Mouse (Mus musculus) embryo, embryonic 10.5 days (tissue): ENCODE data around the gene Sptbn4.
A peak's percentile ranks its signal among the peaks of the same experiment; 100 is the strongest.

Experiments used
- DNase-seq: peaks from one replicate; pipeline ENCODE4 v3.0.0-alpha.2; 2015; ENCODE audit warnings: low spot score

The Sptbn4 gene

DNA sequence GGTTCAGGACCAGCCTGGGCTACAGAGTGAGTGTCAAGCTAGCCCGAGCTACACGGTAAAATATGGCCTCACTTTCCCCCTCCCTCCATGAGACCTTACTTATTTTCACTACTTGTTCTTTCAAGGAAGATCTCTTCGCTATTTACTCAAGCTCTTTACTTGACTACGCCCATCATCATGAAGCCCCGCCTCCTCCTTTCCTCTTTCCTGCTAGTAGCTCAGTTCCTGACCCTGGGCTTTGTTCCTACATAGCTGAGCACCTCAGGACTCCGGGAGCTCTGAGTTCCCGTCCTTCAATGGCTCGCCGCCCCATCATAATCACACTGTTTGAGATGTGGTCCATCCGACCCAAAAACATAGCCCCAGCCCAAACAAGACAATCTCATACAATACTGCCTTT lies 14.1 kb downstream of the Sptbn4 start:
- DNase-seq = no peak

DNA sequence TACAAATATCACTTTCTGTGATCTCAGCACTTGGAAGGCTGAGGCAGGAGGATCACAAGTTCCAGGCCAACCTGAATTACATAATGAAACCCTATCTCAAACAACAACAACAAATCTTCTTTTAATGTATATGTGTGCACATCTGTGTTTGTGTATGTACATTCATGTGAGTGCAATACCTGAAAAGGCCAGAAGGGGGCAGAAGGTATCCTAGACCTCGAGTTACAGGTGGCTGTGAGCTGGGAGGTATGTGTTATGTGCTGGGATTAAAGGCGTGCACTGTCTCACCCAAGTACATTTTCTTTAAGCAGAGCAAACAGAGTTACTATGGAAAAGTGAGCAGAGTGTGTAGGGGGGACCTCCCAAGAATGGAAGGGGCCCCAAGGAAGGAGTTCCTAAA lies 18.4 kb downstream of the Sptbn4 start:
- no peak for DNase-seq

DNA sequence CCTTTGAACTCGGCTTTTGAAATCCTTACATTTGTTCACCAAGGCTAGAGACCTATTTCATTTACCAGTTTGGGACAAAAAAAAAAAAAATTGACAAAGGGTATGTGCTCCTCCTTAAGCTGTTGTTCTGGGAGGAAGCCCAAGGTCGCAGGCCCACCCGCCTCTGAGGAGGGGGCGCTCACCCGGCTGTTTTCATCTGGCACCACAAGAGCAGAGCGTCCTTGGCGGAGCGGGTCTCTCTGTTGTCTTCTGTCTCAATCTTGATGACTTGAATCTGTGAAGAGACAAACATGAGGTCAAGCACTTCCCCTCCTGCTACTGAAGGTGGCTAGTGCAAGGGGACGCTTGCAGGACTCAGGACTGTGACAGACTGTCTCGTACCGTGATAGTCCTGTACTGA lies 19.5 kb downstream of the Sptbn4 start:
- DNase-seq = no peak

DNA sequence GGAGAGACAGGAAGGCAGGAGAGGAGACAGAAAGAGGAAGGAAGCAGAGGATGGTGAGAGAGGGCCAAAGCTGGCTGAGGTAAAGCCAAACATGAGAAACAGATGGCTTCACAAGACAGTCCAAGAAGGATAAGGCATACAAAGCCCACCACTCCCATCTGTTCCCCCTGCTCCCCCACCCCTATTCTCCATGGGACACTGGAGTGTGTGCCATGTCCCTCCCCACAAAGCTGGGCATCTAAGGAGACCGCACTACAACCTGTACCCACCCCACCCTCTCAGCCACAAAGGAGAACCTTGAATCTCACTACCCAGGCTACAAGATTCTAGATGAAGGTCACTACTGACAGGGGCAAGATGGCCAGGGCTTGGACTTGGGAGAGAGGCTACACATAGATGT lies 20.1 kb downstream of the Sptbn4 start:
- DNase-seq = no peak

DNA sequence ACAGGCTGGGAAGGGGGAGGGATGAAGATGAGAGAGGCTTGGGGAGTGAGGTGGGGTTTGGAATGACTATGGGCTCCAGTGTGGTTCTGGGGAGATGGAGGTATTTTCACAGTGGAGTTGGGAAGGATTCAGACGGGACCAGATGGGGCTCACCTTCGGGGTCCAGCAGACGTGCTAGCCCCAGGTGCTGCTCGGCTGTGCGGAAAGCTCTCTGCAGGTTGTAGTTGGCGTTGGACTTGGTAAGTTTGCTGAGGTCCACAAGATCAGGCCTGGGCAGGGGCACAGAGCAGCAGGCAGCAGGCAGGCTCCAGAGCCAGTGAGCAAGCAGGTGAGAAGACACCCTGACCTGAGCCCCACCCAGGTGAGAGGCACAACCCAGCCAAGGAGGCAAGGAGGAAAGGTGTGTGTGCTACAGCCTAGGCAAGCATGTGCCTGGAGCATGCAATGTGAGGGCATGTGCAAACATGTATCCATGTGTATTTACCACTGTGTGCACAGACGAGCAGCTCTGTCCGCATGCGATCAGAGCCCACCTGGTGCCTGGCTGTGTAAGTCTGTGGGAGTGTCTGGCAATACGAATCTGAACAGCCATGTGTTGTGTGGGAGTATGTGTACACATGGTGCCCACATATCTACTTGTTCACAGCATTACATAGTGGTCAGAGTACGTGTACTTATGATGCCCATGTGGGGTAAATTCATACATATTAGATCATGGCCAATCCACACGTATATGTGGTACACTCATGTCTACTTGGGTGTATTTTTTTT lies 23.7 kb downstream of the Sptbn4 start:
- no peak for DNase-seq

DNA sequence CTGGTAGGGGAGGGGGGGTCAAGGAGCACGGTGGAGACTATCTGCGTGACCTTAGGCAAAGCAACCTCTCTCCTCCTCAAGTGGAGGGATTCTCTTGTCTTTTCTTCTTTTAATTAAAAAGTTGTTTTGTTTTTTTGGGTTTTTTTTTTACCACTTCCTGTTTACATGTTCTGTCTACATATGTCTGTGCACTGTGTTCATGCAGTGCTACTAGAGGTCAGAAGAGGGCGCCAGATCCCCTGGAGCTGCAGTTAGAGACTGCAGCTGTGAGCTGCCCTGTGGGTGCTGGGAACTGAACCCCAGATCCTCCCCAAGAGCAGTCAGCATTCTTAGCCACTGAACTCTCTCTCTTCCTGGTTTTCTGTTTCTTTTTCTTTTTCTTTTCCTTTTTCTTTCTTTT lies 28.4 kb downstream of the Sptbn4 start:
- no peak for DNase-seq

DNA sequence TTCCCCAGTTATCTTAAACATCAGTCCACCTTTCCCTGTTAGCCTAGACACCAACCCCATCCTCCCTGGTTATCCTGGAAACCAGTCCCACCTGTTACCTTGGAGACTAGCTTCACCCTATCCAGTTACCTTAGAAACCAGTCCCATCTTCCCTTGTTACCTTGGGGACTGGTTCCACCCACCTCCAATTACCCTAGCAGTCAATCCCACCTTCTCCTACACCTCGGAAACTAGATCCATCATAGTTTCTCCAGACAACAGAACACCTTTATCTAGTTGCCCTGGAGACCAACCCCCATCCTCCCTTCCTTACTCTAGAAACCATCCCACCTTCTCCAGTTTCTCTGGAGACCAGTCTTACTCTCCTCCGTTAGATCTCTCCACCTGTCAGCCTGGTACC lies 30.3 kb downstream of the Sptbn4 start:
- no peak for DNase-seq

DNA sequence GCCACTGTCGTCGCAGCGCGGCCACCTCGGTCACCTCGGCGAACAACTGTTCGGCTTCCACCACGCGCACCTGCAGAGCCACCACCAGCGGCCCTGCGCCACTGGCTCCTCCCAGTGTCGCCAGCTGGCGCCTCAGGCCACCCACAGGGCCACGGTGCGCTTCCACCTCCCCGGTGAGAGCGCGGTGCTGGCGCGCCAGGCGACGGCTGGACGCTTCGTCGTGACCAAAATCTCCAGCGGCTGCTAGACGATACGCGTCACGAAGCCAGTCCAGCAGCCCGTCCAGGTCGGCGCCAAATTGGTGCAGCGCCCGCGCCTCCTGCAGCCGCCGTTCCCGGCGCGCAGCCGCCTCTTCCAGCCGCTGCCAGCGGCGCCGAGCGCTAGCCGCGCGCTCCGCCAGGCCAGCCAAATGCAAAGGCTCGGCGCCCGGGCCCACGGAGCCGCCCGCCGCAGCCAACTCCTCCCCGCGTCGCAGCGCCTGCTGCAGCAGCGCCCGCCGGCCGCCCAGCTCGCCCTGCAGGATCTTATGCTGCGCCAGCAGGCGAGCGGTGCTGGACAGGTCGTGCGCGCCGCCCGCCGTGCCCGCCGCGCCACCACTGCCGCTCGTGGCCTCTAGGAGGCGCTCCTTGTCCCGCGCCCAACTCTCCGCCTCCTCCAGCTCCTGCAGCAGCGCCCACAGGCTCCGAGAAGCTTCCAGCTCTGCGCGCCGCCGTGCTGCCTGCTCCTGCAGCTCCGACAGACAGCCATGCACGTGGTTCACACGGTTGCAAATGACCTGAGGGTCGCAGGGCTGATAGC lies 38.9 kb downstream of the Sptbn4 start:
- DNase-seq = peak; percentile 81

DNA sequence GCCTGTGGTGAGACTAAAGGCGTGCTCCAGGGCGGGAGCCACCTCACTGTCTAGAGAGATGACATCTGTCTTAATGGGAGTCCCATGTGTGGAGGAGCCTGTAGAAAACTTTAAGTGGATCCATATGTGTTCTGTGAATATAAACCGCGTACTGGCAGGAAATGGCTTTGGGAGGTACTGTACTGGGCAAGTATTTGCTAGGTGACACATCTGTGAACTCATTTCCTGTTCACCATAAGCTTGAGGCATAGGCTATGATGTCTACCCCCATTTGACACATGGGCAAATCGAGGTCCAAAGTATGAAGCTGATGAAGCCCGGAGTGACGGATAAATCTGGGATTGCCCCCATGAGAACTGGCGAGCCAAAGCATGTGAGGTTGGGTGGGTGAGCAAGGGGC lies 39.7 kb downstream of the Sptbn4 start:
- DNase-seq = peak; percentile 13

DNA sequence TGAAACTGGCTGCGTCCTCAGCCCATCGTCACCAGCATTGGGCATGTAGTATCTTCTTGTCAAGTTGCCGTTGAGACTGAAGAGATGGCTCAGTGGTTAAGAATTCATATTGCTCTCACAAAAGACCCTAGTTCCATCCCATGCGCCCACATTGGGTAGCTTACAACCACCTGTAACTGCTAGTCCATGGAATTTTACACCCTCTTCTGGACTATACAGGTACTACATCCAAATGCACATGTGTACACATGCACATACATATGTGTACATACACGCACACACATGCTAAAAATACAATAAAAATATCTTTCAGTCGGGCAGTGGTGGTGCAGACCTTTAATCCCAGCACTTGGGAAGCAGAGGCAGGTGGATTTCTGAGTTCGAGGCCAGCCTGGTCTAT lies 41.0 kb downstream of the Sptbn4 start:
- DNase-seq = peak; percentile 38

DNA sequence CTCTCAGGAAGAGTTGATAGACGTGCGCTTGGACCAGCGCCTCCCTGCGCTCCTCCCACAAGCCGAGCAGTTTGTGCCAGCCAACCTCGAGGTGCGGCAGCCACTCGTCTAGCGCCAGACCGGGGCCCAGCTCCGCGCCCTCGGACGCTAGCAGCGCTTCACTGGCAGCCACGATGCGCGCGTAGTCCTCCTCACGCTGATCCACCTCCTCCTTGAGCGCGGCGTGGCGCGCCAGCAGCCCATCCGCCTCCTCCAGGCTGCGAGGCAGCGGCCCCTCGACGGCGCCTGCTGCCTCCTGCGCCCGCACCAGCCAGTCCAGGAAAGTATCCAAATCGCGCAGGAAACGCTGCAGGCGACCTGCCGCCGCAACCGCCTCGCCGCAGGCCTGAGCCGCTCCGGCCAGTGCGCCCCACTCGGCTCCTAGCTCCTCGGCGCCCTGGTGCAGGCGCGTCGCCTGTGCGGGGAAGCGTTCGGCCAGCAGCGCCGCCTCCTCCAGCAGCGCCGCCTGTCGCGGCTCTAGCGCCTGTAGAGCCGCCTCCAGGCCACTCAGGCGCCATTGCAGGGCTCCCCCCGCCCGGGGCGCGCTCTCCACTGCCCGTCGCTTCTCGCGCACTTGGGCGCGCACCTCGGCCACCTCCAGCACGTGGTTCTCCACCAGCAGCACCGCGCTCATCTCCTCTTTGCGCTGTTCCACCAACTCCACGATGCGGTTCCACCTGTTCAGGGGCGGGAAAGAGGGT lies 43.1 kb downstream of the Sptbn4 start:
- DNase-seq = peak; percentile 33

DNA sequence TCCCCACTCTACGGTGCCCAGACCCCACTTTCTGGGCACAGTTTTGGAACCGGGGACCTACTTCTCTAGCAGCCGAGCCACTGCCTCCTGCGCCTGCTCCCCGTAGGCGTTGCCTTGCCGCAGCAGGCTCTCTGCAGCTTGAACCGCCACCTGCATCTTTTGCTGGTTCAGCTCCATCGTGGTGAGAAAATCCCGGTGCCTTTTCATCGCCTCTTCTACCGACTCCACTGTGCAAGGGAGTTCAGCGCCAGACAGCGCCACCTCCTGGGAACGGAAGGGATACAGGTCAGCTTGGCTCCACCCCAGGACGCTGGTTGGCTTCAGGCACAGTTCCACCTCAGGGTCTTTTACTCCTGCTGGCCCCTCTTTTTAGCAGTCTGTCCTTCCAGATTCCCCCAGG lies 44.8 kb downstream of the Sptbn4 start:
- DNase-seq = peak; percentile 70

DNA sequence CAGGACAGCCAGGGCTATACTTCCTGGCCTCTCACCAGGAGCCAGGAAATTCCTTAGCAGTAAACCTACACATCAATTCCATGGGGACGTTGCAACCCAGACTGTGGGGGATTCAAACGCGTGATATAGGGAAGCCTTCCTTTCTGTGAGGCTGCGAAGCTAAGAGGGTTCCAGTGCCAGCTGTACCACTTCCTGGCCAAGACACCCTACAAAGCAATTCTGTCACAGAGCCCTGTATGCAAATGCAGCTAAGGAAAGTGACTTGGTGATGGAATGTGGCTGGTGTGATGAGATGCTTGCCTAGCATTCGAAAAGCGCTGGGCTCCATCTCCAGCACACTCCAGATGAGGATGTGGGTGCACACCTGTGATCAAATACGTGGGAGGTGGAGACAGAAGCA lies 46.9 kb downstream of the Sptbn4 start:
- DNase-seq = no peak

DNA sequence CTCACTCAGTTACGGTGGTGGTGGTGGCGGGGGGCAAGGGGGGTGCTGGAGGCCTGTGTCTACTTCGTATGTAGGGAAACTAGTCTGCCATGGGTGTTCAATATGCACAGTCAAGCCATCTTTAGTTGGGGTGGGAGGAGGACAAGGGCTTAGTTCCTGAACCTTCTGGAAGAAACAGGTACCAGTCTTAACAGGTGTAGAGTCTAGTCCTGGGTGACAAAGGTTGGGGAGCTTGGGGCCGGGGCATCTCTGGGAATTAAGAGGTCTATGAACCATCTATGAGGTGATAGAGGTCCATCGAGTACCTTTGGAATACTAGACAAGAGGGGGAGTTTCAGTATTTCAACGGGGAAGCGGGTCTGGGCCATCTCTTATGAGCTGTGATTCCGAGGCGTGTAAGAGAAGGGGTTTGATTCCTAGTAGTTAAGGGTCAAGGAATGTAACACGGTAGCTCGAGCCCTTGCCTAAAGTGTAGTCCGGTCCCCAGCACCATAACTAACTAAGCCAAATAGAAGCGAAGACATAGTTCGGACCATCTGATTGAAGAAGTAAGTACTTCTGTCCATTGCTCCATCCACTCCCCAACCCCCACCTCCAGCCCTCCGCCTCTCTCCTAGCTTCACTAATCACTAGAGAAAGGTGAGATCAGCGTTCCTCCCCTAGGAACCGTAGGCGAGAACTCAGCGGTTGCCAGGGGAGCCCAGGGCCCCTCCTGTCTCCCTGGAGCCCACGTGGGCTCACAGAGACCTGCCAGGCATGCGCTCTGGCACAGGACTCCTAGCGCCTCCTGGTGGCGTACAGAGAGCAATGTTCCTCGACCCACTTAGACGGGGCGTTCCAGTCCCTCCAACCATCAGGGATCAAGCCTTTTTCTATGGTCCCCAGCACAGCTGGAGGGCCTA lies 50.2 kb downstream of the Sptbn4 start:
- DNase-seq = peak; percentile 77

DNA sequence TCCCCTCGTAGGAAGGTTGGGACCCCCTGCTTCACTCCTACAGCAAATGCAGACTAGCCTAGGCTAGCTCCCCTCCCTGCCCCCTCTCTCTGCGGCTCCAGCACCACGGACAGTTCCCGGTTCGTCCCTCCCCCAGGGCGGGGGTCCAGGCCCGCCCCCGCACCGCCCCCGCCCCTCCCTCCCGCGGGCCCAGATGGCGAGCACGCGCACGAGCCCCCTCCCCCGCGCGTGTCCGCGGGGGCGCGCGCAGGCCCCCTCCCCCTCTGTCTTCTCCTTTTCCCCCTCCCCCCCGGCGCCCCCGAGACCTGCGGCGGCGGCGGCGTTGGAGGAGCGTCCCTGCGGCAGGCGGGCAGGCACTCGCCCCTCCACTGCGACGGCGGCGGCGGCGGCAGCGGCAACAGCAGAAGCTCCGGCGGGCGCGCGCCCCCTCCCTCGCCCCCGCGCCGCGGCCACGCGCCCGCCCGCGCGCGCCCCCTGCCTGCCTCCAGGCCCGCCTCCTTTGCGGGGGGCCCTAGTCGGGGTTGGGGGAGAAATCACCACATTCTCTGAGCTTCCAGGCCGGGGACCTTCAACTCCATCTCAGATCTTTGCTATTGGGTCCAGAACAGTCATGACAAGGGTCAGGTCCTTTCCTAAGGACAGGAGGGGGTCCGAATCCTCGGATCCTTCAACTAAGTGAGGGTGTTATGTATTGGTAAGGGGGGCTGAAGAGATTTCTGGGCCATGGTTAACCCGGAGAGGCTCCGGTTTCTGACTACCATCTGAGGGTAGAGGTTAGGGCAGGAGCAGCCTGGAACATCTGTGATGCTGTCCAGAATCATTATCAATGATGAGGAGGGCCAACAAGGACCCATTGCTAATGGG lies 51.1 kb downstream of the Sptbn4 start:
- DNase-seq = peak; percentile 65

DNA sequence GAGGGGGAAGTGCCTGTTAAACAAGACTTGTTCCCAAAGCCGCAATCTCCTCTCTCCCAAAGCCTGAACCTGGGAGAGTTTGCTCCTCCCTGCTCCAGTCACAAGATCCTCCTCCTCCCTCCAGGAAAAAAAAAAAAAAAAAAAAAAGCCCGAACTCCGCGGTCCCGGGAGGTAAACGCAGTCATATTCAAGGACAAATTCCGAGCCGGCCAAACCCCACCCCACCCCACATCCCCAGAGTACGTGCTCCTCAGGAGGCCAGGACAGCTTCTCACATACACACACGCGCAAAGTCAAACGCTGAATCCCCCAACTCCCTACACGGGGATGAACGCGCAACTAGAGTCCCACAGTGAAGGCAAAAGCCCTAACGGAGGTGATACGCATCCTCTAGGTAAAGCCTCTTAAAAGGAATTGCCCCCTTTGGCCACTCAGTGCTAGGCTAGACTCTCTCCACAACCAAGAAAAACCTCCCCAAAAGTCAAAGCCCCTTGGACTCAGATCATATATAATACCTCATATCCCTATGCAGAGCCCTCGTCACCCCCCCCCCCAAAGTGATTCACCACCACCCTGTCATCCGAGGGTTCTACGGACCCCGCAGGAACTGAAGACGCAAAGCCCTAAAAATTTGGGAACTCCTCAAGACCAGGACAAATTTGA lies 51.8 kb downstream of the Sptbn4 start:
- DNase-seq = peak; percentile 17

DNA sequence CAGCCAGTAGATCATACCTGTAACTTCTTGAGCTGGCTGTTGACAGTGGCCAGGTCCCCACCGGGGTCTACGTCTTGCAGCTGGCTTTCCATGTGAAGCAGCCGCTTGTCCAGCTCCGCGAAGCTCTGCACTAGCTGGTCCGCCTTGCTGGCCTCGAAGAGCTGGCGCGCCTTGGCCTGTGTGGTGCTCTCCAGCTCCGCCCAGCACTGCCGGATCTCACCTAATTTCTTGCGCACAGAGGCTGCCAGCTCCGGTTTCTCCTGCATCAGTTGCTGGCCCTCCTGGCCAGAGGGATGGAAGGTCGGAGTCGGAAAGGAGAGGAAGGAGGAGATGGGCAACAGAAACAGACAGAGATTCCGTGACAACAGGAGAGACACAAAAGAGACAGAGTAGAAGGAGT lies 56.1 kb downstream of the Sptbn4 start:
- DNase-seq = no peak

DNA sequence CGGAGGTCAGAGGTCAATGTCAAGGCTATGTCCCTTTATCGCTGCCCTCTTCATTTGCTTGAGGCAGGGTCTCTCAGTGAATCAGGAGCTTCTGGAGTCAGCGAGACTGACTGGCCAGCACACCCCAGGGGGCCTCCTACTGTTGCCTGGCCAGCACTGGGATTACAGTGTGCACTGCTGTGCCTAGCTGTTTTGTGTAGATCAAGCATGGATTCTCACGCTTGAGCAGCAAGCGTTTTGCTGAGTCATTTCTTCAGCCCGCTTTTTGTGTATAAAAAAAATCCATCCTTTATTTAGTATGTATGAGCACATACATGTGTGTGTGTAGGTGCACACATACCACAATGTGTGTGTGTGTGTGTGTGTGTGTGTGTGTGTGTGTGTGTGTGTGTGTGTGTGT lies 58.3 kb downstream of the Sptbn4 start:
- no peak for DNase-seq

DNA sequence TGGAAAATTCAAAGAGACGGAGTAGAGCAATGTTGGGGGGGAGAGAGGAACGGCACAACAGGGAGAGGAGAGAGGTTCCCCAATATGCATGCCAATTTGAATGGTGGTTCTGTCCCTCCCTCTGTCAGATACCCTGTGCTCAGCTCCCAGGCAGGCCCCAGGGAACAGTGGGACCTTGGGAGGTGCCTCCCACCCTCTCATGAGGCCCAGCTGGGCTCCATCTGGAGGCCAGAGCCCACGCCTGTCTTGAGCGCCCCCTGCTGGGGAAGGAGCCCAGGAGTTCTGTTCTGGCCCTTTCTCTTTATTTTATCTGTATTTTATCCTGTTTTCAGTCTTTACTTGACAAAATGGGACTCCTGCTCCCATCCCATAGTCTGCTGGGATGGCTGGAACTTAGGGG lies 62.8 kb downstream of the Sptbn4 start:
- peak; percentile 78 for DNase-seq

DNA sequence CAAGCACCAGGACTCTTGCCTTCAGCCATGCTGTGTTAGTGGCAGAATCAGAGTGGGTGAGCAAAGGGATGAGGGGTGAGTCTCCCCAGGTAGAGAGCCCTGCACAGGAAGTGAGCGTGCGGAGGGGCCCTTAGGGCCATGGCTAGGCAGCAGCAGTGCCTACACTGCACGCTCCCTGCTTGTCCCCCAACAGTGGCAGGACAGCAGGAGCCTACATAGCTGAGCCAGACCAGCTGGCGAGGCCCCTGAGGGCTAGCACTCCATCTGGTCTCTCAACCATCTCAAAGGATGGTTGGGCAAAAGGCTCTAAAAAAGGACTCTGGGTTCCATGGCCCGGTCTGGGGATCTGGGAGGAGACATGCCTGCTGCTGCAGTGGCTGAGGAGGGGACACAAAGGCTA lies 63.4 kb downstream of the Sptbn4 start:
- no peak for DNase-seq
